Mouse (Mus musculus): ENCODE data around the gene Gm20518. TPM values are rescaled to one million over a fixed set of nuclear protein-coding genes. Genes with fewer than 3 reads are reported as not detected.

Gm20518 gene
- total RNA-seq, 1 experiment: 0.22 TPM

DNA sequence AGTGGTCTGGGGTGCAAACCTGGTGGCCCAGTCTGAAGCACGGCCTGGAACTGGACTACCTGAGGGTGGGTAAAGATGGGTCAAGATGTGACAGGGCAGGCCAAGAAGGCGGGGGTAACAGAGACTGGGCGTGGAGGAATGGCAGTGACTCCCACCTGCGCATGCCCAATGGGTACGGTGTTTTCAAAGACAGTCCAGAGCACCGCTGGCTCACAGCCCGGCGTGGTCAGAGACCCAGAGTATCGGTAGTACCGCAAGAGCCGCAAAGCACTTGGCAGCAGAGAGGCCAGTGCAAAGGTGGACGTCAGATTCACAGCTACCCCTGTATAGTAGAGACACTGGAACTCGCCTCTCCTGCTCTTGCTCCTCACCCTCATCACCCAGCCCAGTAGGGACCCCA lies 56.0 kb downstream of the Gm20518 start:
- TF ChIP-seq HCFC1 (IDR thresholded peaks at IDR 0.05; ENCODE audit: borderline replicate concordance, insufficient read depth, low read length): no peak
- no peaks in the 10 kb centered on the region for H3K36me3 ChIP-seq (ENCODE audit: control insufficient read depth, insufficient read depth, low read length, poor library complexity, severe bottlenecking)
- DNase-seq (ENCODE audit: low read depth, low spot score): no peak
- no peak overlapping the region for H3K4me3 ChIP-seq (ENCODE audit: insufficient read depth in 1 of 2, low read depth in 1 of 2, low read length in 2 of 2, poor library complexity in 1 of 2, severe bottlenecking in 1 of 2)
- H3K4me1 ChIP-seq (ENCODE audit: control insufficient read depth in 2 of 2, insufficient read depth in 2 of 2, low read length in 2 of 2, poor library complexity in 1 of 2): no peaks in the 10 kb centered on the region
- no peak overlapping the region for H3K27ac ChIP-seq (ENCODE audit: insufficient read depth, low read depth, low read length, poor library complexity, severe bottlenecking)
- no peak overlapping the region for H3K9ac ChIP-seq (ENCODE audit: insufficient read depth, low read depth, low read length, poor library complexity, severe bottlenecking)
- in situ Hi-C loops (cut with MboI; ENCODE audit: low sequenced_read_pairs in 2 of 2, unreplicated experiment in 2 of 2): no loop called here
- H3K9me3 ChIP-seq (ENCODE audit: control insufficient read depth, insufficient read depth, low read depth, low read length): no peaks in the 10 kb centered on the region

GRCm38 (mm10) chr16:17834543-17834942 lies 56.9 kb downstream of the Gm20518 start:
- Histone ChIP-seq H3K4me3 (ENCODE audit: insufficient read depth in 1 of 2, low read depth in 1 of 2, low read length in 2 of 2, poor library complexity in 1 of 2, severe bottlenecking in 1 of 2) (peak overlapping the region in 1 of 2 experiments; percentile 71; a peak in 1 of 4 replicates), H3K36me3 (ENCODE audit: control insufficient read depth, insufficient read depth, low read length, poor library complexity, severe bottlenecking) (no peaks in the 10 kb centered on the region), H3K9me3 (ENCODE audit: control insufficient read depth, insufficient read depth, low read depth, low read length) (no peaks in the 10 kb centered on the region), H3K9ac (ENCODE audit: insufficient read depth, low read depth, low read length, poor library complexity, severe bottlenecking) (no peak overlapping the region), H3K27ac (ENCODE audit: insufficient read depth, low read depth, low read length, poor library complexity, severe bottlenecking) (no peak overlapping the region), H3K4me1 (ENCODE audit: control insufficient read depth in 2 of 2, insufficient read depth in 2 of 2, low read length in 2 of 2, poor library complexity in 1 of 2) (no peaks in the 10 kb centered on the region)
- TF ChIP-seq ZC3H11A (IDR thresholded peaks at IDR 0.05; ENCODE audit: borderline replicate concordance, low read depth, low read length) (no peak), CHD2 (IDR thresholded peaks at IDR 0.05; ENCODE audit: low read depth, low read length) (no peak), MAFK (IDR thresholded peaks at IDR 0.05; ENCODE audit: insufficient read depth, low read depth, low read length) (no peak), ZNF384 (IDR thresholded peaks at IDR 0.05; ENCODE audit: low read depth, low read length) (no peak), HCFC1 (IDR thresholded peaks at IDR 0.05; ENCODE audit: borderline replicate concordance, insufficient read depth, low read length) (no peak)
- in situ Hi-C loops (cut with MboI; ENCODE audit: low sequenced_read_pairs in 2 of 2, unreplicated experiment in 2 of 2): no loop called here
- DNase-seq (ENCODE audit: low read depth, low spot score): no peak

DNA sequence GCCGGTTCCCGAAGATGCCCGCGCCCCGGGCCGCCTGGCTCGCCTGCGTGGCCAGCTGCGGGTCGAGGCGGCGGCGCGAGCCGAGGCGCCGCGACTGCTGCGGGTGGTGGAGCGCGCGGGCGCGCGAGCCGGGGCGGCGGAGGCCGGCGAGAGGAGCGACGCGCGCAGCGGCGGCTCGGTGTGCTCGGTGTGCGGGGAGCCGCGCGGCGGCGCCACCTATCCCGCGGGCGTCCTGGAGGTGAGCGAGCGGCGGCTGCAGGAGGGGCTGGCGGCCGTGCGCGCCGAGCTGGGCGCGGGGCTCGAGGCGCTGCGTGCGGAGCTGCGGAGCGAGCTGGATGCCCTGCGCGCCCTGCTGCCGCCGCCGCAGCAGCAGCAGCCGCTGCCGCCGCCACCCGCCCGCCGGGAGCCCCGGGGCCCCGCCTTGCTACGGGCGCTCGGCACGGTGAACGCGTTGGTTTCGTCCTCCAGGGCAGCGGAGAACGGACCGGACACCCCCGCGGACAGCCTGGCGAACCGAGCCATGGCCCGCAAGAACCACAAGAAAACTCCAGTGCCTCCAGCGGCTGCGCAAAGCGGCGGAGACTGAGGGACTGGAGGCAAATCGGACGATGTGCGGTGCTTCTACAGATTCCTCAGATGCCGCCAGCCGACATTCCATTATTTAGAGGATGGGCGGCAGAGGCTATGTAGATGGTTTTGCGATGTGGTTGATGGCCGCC lies 57.6 kb downstream of the Gm20518 start:
- DNase-seq (ENCODE audit: low read depth, low spot score): no peak
- peak overlapping the region; percentile 72 for H3K9ac ChIP-seq (ENCODE audit: insufficient read depth, low read depth, low read length, poor library complexity, severe bottlenecking)
- no peaks in the 10 kb centered on the region for H3K36me3 ChIP-seq (ENCODE audit: control insufficient read depth, insufficient read depth, low read length, poor library complexity, severe bottlenecking)
- peaks cover 0 to under 1% of the 10 kb centered on the region in 2 experiments; a peak in 1 of 4 replicates for H3K4me1 ChIP-seq (ENCODE audit: control insufficient read depth in 2 of 2, insufficient read depth in 2 of 2, low read length in 2 of 2, poor library complexity in 1 of 2)
- H3K9me3 ChIP-seq (ENCODE audit: control insufficient read depth, insufficient read depth, low read depth, low read length): no peaks in the 10 kb centered on the region
- in situ Hi-C loops (cut with MboI; ENCODE audit: low sequenced_read_pairs in 2 of 2, unreplicated experiment in 2 of 2): no loop called here
- peak overlapping the region; percentile 71 to 72 for H3K4me3 ChIP-seq (ENCODE audit: insufficient read depth in 1 of 2, low read depth in 1 of 2, low read length in 2 of 2, poor library complexity in 1 of 2, severe bottlenecking in 1 of 2)
- TF ChIP-seq MAFK (IDR thresholded peaks at IDR 0.05; ENCODE audit: insufficient read depth, low read depth, low read length) (no peak), HCFC1 (IDR thresholded peaks at IDR 0.05; ENCODE audit: borderline replicate concordance, insufficient read depth, low read length) (no peak)
- no peak overlapping the region for H3K27ac ChIP-seq (ENCODE audit: insufficient read depth, low read depth, low read length, poor library complexity, severe bottlenecking)

DNA sequence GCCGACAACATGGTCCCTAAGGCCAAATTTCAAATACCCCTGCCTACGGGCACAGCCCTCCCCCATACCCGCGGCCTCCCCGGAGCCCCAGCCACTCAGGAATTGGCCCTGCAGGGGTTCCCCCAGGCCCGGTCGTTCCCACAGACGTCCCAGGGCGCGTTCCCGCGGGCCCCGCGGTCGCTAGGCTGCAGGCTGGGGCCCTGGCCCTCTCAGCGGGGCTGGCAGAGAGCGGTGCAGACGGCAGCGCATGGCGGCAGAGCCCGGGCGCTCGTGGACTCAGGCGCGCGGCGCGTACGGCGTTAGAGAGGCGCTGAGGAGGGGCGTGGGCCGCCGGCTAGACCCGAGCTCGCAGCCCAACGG lies 58.2 kb downstream of the Gm20518 start:
- DNase-seq (ENCODE audit: low read depth, low spot score): no peak
- in situ Hi-C loops (cut with MboI; ENCODE audit: low sequenced_read_pairs in 2 of 2, unreplicated experiment in 2 of 2): no loop called here

GRCm38 (mm10) chr16:17832821-17833220 lies 58.6 kb downstream of the Gm20518 start, which contains the start of gene B830017H08Rik:
B830017H08Rik (plus strand) TSS chr16:17833121.
- H3K9me3 ChIP-seq (ENCODE audit: control insufficient read depth, insufficient read depth, low read depth, low read length): no peaks in the 10 kb centered on the region
- TF ChIP-seq MAFK (IDR thresholded peaks at IDR 0.05; ENCODE audit: insufficient read depth, low read depth, low read length) (no peak), CHD2 (IDR thresholded peaks at IDR 0.05; ENCODE audit: low read depth, low read length) (no peak), ZC3H11A (IDR thresholded peaks at IDR 0.05; ENCODE audit: borderline replicate concordance, low read depth, low read length) (no peak), HCFC1 (IDR thresholded peaks at IDR 0.05; ENCODE audit: borderline replicate concordance, insufficient read depth, low read length) (no peak), ZNF384 (IDR thresholded peaks at IDR 0.05; ENCODE audit: low read depth, low read length) (no peak)
- H3K27ac ChIP-seq (ENCODE audit: insufficient read depth, low read depth, low read length, poor library complexity, severe bottlenecking): no peak within 1 kb of the TSS
- no peak for DNase-seq (ENCODE audit: low read depth, low spot score)
- H3K4me1 ChIP-seq (ENCODE audit: control insufficient read depth in 2 of 2, insufficient read depth in 2 of 2, low read length in 2 of 2, poor library complexity in 1 of 2): peaks cover 0 to 2% of the 10 kb centered on the region in 2 experiments; a peak in 1 of 4 replicates
- peak within 1 kb of the TSS; percentile 71 to 72 for H3K4me3 ChIP-seq (ENCODE audit: insufficient read depth in 1 of 2, low read depth in 1 of 2, low read length in 2 of 2, poor library complexity in 1 of 2, severe bottlenecking in 1 of 2)
- no peaks in the 10 kb centered on the region for H3K36me3 ChIP-seq (ENCODE audit: control insufficient read depth, insufficient read depth, low read length, poor library complexity, severe bottlenecking)
- peak within 1 kb of the TSS; percentile 72 for H3K9ac ChIP-seq (ENCODE audit: insufficient read depth, low read depth, low read length, poor library complexity, severe bottlenecking)
- in situ Hi-C loops (cut with MboI; ENCODE audit: low sequenced_read_pairs in 2 of 2, unreplicated experiment in 2 of 2): no loop called here

More for the DNA sequence above, 58.2 kb downstream of the Gm20518 start:
- Histone ChIP-seq H3K9ac (ENCODE audit: insufficient read depth, low read depth, low read length, poor library complexity, severe bottlenecking) (peak overlapping the region; percentile 72), H3K4me3 (ENCODE audit: insufficient read depth in 1 of 2, low read depth in 1 of 2, low read length in 2 of 2, poor library complexity in 1 of 2, severe bottlenecking in 1 of 2) (peak overlapping the region; percentile 66 to 72), H3K36me3 (ENCODE audit: control insufficient read depth, insufficient read depth, low read length, poor library complexity, severe bottlenecking) (no peaks in the 10 kb centered on the region), H3K4me1 (ENCODE audit: control insufficient read depth in 2 of 2, insufficient read depth in 2 of 2, low read length in 2 of 2, poor library complexity in 1 of 2) (peaks cover 0 to 2% of the 10 kb centered on the region in 2 experiments; a peak in 1 of 4 replicates), H3K9me3 (ENCODE audit: control insufficient read depth, insufficient read depth, low read depth, low read length) (no peaks in the 10 kb centered on the region), H3K27ac (ENCODE audit: insufficient read depth, low read depth, low read length, poor library complexity, severe bottlenecking) (no peak overlapping the region)
- TF ChIP-seq HCFC1 (IDR thresholded peaks at IDR 0.05; ENCODE audit: borderline replicate concordance, insufficient read depth, low read length) (no peak), ZC3H11A (IDR thresholded peaks at IDR 0.05; ENCODE audit: borderline replicate concordance, low read depth, low read length) (no peak), MAFK (IDR thresholded peaks at IDR 0.05; ENCODE audit: insufficient read depth, low read depth, low read length) (no peak), CHD2 (IDR thresholded peaks at IDR 0.05; ENCODE audit: low read depth, low read length) (no peak), ZNF384 (IDR thresholded peaks at IDR 0.05; ENCODE audit: low read depth, low read length) (no peak)

Data from ES-E14 (cell line).